Mouse (Mus musculus): ENCODE results near the gene H2al1i. TPM values are rescaled to one million over a fixed set of nuclear protein-coding genes. Genes with fewer than 3 reads are reported as not detected.

H2al1i gene
- total RNA-seq, 1 experiment from 2014 or later, result not detected

Other genes with a start within 250 kb of the H2al1i start
- not detected in 2 replicates for gene H2al1a, start 25.4 kb upstream of the H2al1i start, total RNA-seq (2017)
- not detected in 2 replicates for gene H2al1b, start 22.2 kb upstream of the H2al1i start, total RNA-seq (2017)
- gene H2al1c, start 19.0 kb upstream of the H2al1i start, total RNA-seq (2017), result not detected in 2 replicates
- gene H2al1d, start 15.8 kb upstream of the H2al1i start, total RNA-seq (2017), result not detected in 2 replicates
- not detected in 2 replicates for gene H2al1e, start 12.7 kb upstream of the H2al1i start, total RNA-seq (2017)
- not detected in 2 replicates for gene H2al1f, start 9.5 kb upstream of the H2al1i start, total RNA-seq (2017)
- not detected in 2 replicates for gene H2al1g, start 6.4 kb upstream of the H2al1i start, total RNA-seq (2017)
- gene H2al1h, start 3.2 kb upstream of the H2al1i start, total RNA-seq (2017), result not detected in 2 replicates
- not detected in 2 replicates for gene H2al1j, start 3.2 kb downstream of the H2al1i start, total RNA-seq (2017)